Mouse (Mus musculus): ENCODE data around the gene Egfem1.

DNA sequence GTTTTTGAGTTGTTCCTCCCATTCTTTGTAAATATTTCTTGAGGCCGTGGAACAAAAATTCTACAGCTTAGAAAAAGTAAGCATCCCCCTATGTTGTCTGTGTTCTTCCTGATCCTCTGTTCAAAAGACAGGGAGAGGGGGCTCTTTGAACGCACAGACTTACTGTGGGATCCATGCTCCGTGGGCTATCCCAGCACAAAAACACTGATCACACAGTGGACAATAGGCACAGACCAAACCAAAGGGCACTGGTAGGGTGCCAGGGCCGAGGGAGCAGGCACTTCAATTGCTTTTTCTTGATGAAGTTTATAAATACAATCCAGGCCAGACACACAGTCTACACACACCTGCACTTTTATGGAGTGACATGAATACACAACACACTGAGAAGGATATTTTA lies 211.4 kb downstream of the Egfem1 start:
- no peak for TF ChIP-seq CTCF (conservative IDR thresholded peaks at IDR 0.05; ENCODE audit: low read length)
- no peak for TF ChIP-seq POU5F1 (IDR thresholded peaks at IDR 0.05; ENCODE audit: borderline replicate concordance, low read length)

Measured in E14TG2a.4 (cell line).